Mouse (Mus musculus) brain, embryonic 14.5 days (tissue): ENCODE results near the gene Xrcc4.

Experiments
- CTCF ChIP-seq: fragments of 200-500 bp; IDR thresholded peaks from 2 replicates; pipeline ENCODE4 v1.5.1; 2012; ENCODE audit warnings: inconsistent platforms, mild to moderate bottlenecking, moderate library complexity, borderline replicate concordance; ENCODE audit not compliant: insufficient read depth, insufficient read length; ENCODE audit errors: extremely low read depth
- POLR2A ChIP-seq: fragments of 200-500 bp; IDR thresholded peaks from 2 replicates; pipeline ENCODE4 v1.6.1; 2012; ENCODE audit warnings: mild to moderate bottlenecking, inconsistent platforms, borderline replicate concordance; ENCODE audit not compliant: poor library complexity, insufficient read depth, insufficient read length, severe bottlenecking; ENCODE audit errors: extremely low read depth

GRCm38 (mm10) chr13:89968671-89969070 is 120.7 kb downstream of the Xrcc4 start:
- TF ChIP-seq CTCF: no peak
- no peak for TF ChIP-seq POLR2A
